Mouse (Mus musculus) kidney, adult 2 months (tissue): ENCODE data around the gene Nodal.

ENCODE experiments used
- CTCF ChIP-seq: fragments of 200-500 bp; conservative IDR thresholded peaks from 2 replicates; pipeline ENCODE4 v1.5.1; 2011; ENCODE audit warnings: low read depth, mild to moderate bottlenecking, control low read depth, low read length, moderate library complexity, mixed read lengths; ENCODE audit not compliant: insufficient read depth, insufficient read length
- POLR2A ChIP-seq: fragments of 200-500 bp; IDR thresholded peaks from one replicate; pipeline ENCODE4 v1.6.1; 2011; ENCODE audit warnings: low read depth, low read length, control low read depth

DNA sequence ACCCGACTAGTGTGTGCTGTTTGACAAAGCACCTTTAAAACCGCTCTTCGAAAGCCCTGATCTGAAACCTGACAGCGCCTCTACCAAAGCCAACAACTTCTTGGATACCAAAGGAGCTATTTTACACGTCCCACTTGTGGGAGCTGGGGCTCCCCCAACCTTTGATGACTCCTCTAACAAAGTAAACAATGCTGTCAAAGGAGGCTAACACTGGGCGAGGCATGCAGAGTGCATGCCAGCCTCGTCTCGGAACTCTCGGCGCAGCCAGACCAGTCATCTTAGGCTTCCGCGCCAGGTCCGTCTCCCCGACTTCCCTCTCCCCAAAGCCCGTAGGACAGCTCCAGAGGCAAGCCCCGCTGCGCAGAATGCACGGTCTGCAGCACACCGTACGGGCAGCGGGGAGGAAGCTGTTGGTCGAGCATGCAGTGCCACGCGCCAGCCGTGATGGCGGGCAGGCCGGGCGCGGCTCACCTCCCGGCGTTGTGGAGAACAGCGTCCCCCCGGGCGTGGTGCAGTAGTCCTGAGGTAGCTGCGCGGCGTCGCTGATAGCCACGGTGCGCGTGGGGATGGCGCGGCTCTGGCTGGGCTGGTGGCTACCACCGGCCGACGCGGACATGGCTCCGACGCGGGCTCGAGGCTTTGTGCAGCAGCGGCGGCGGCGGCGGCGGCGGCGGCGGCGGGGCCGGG lies 34.3 kb downstream of the Nodal start:
- TF ChIP-seq CTCF (no peak), POLR2A (no peak)
